Mouse (Mus musculus): Measurements from ENCODE around the gene Apoc4. TPM values are rescaled to one million over a fixed set of nuclear protein-coding genes. Genes with fewer than 3 reads are reported as not detected.

The Apoc4 gene
- total and polyA plus RNA-seq, 2 experiments: 2,845 to 3,664 TPM

- H3K36me3 ChIP-seq (ENCODE audit: control insufficient read depth, insufficient read depth, low read length): peaks cover 5% of the 10 kb centered on the region
- no peak overlapping the region for H3K4me3 ChIP-seq (ENCODE audit: insufficient read depth, low read depth, low read length)
- DNase-seq (ENCODE audit: extremely low read depth, low read depth, low spot score): no peak
- TF ChIP-seq POLR2A (IDR thresholded peaks at IDR 0.05; ENCODE audit: extremely low read depth, insufficient read depth, low read length) (no peak), CTCF (IDR thresholded peaks at IDR 0.05; ENCODE audit: low read depth, low read length) (no peak)
- no peaks in the 10 kb centered on the region for H3K27me3 ChIP-seq (ENCODE audit: control insufficient read depth, insufficient read depth, low read length)
- no peak overlapping the region for H3K9ac ChIP-seq (ENCODE audit: low read depth, low read length)
- H3K27ac ChIP-seq (replicated peaks; ENCODE audit: insufficient read depth, low read depth, low read length): no peak overlapping the region
- H3K79me2 ChIP-seq (ENCODE audit: control insufficient read depth, insufficient read depth, low read length): no peaks in the 10 kb centered on the region
- H3K4me1 ChIP-seq (ENCODE audit: control insufficient read depth, insufficient read depth, low read length): no peaks in the 10 kb centered on the region
Measured at GRCm38 (mm10) chr7:19632275-19632674, 49.0 kb downstream of the Apoc4 start.

- Histone ChIP-seq H3K4me1 (ENCODE audit: control insufficient read depth, insufficient read depth, low read length) (no peaks in the 10 kb centered on the region), H3K27me3 (ENCODE audit: control insufficient read depth, insufficient read depth, low read length) (no peaks in the 10 kb centered on the region), H3K36me3 (ENCODE audit: control insufficient read depth, insufficient read depth, low read length) (peaks cover 4% of the 10 kb centered on the region), H3K79me2 (ENCODE audit: control insufficient read depth, insufficient read depth, low read length) (no peaks in the 10 kb centered on the region), H3K9ac (ENCODE audit: low read depth, low read length) (peak within 1 kb of the TSS; percentile 82), H3K27ac (replicated peaks; ENCODE audit: insufficient read depth, low read depth, low read length) (peak within 1 kb of the TSS; percentile 46), H3K4me3 (ENCODE audit: insufficient read depth, low read depth, low read length) (peak within 1 kb of the TSS; percentile 68)
- peak; percentile 21 for DNase-seq (ENCODE audit: extremely low read depth, low read depth, low spot score)
- TF ChIP-seq CTCF (IDR thresholded peaks at IDR 0.05; ENCODE audit: low read depth, low read length) (no peak), POLR2A (IDR thresholded peaks at IDR 0.05; ENCODE audit: extremely low read depth, insufficient read depth, low read length) (no peak)
- 2% methylated on average over 40 of the region's 41 CpGs for WGBS
Measured at GRCm38 (mm10) chr7:19629361-19629734, 51.9 kb downstream of the Apoc4 start, which contains the start of gene Relb. Gene Relb, minus strand, starts transcription at chr7:19629438.

GRCm38 (mm10) chr7:19628536-19629360 lies 52.5 kb downstream of the Apoc4 start:
- Histone ChIP-seq H3K4me3 (ENCODE audit: insufficient read depth, low read depth, low read length) (peak overlapping the region; percentile 68), H3K79me2 (ENCODE audit: control insufficient read depth, insufficient read depth, low read length) (no peaks in the 10 kb centered on the region), H3K4me1 (ENCODE audit: control insufficient read depth, insufficient read depth, low read length) (no peaks in the 10 kb centered on the region), H3K9ac (ENCODE audit: low read depth, low read length) (peak overlapping the region; percentile 82), H3K27me3 (ENCODE audit: control insufficient read depth, insufficient read depth, low read length) (no peaks in the 10 kb centered on the region), H3K36me3 (ENCODE audit: control insufficient read depth, insufficient read depth, low read length) (no peaks in the 10 kb centered on the region), H3K27ac (replicated peaks; ENCODE audit: insufficient read depth, low read depth, low read length) (peak overlapping the region; percentile 46)
- peak; percentile 87 for DNase-seq (ENCODE audit: extremely low read depth, low read depth, low spot score)
- 2% methylated on average over 57 of the region's 57 CpGs for WGBS
- TF ChIP-seq CTCF (IDR thresholded peaks at IDR 0.05; ENCODE audit: low read depth, low read length) (no peak), POLR2A (IDR thresholded peaks at IDR 0.05; ENCODE audit: extremely low read depth, insufficient read depth, low read length) (no peak)

DNA sequence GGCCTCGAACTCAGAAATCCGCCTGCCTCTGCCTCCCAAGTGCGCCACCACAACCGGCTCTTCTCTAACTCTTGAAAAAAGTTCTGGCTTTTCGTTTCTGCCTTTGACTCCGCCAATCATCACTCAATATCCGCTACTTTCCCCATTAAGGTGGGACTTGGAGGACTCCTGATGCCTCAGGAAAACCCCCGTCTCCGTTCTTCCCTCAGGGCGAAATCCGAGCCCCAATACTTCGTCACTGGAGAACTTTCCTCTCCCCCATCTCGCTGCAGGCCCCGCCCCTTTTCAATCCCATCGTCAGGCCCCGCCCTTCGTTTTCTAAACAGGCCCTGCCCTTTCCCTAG lies 53.1 kb downstream of the Apoc4 start:
- TF ChIP-seq CTCF (IDR thresholded peaks at IDR 0.05; ENCODE audit: low read depth, low read length) (no peak), POLR2A (IDR thresholded peaks at IDR 0.05; ENCODE audit: extremely low read depth, insufficient read depth, low read length) (no peak)
- 19% methylated on average over 17 of the region's 17 CpGs for WGBS

More for the DNA sequence above, 53.1 kb downstream of the Apoc4 start:
- H3K27me3 ChIP-seq (ENCODE audit: control insufficient read depth, insufficient read depth, low read length): no peaks in the 10 kb centered on the region
- no peak for DNase-seq (ENCODE audit: extremely low read depth, low read depth, low spot score)
- no peak overlapping the region for H3K9ac ChIP-seq (ENCODE audit: low read depth, low read length)
- H3K27ac ChIP-seq (replicated peaks; ENCODE audit: insufficient read depth, low read depth, low read length): 0 out of 2 replicates have a peak overlapping the region, but pooled peaks have one; percentile 4
- no peaks in the 10 kb centered on the region for H3K36me3 ChIP-seq (ENCODE audit: control insufficient read depth, insufficient read depth, low read length)
- no peaks in the 10 kb centered on the region for H3K4me1 ChIP-seq (ENCODE audit: control insufficient read depth, insufficient read depth, low read length)
- H3K79me2 ChIP-seq (ENCODE audit: control insufficient read depth, insufficient read depth, low read length): no peaks in the 10 kb centered on the region
- H3K4me3 ChIP-seq (ENCODE audit: insufficient read depth, low read depth, low read length): peak overlapping the region; percentile 68

Other genes with a start within 250 kb of the Apoc4 start
- gene Mark4, start 222.7 kb downstream of the Apoc4 start, total RNA-seq (2014; rRNA removed): 1.8 and 2.8 TPM in 2 replicates
- gene Mark4, start 222.7 kb downstream of the Apoc4 start, polyA plus RNA-seq (2012; rRNA removed): 4.9 and 6.4 TPM in 2 replicates
- 2.1 and 2.2 TPM in 2 replicates for gene Exoc3l2, start 218.1 kb downstream of the Apoc4 start, total RNA-seq (2014; rRNA removed)
- gene Exoc3l2, start 218.1 kb downstream of the Apoc4 start, polyA plus RNA-seq (2012; rRNA removed): 5.1 and 5.8 TPM in 2 replicates
- 2.8 and 3.9 TPM in 2 replicates for gene Bloc1s3, start 173.1 kb downstream of the Apoc4 start, total RNA-seq (2014; rRNA removed)
- gene Bloc1s3, start 173.1 kb downstream of the Apoc4 start, polyA plus RNA-seq (2012; rRNA removed): 6.2 and 7.3 TPM in 2 replicates
- 19.9 and 25.5 TPM in 2 replicates for gene Trappc6a, start 173.1 kb downstream of the Apoc4 start, total RNA-seq (2014; rRNA removed)
- 58.0 and 58.2 TPM in 2 replicates for gene Trappc6a, start 173.1 kb downstream of the Apoc4 start, polyA plus RNA-seq (2012; rRNA removed)
- not detected in 2 replicates for gene Nkpd1, start 163.6 kb downstream of the Apoc4 start, total RNA-seq (2014; rRNA removed)
- not detected in 2 replicates for gene Nkpd1, start 163.6 kb downstream of the Apoc4 start, polyA plus RNA-seq (2012; rRNA removed)
- gene Ppp1r37, start 118.4 kb downstream of the Apoc4 start, total RNA-seq (2014; rRNA removed): 25.0 and 25.6 TPM in 2 replicates
- gene Ppp1r37, start 118.4 kb downstream of the Apoc4 start, polyA plus RNA-seq (2012; rRNA removed): 82.3 and 84.2 TPM in 2 replicates
- gene Zfp296, start 104.2 kb downstream of the Apoc4 start, total RNA-seq (2014; rRNA removed): 0.40 and 0.83 TPM in 2 replicates
- 0.93 and 1.3 TPM in 2 replicates for gene Zfp296, start 104.2 kb downstream of the Apoc4 start, polyA plus RNA-seq (2012; rRNA removed)
- gene Gemin7, start 103.9 kb downstream of the Apoc4 start, total RNA-seq (2014; rRNA removed): 31.2 and 40.1 TPM in 2 replicates
- 60.2 and 61.6 TPM in 2 replicates for gene Gemin7, start 103.9 kb downstream of the Apoc4 start, polyA plus RNA-seq (2012; rRNA removed)
- gene Clasrp, start 77.0 kb downstream of the Apoc4 start, total RNA-seq (2014; rRNA removed): 4.9 and 5.3 TPM in 2 replicates
- gene Clasrp, start 77.0 kb downstream of the Apoc4 start, polyA plus RNA-seq (2012; rRNA removed): 18.0 and 24.8 TPM in 2 replicates
- gene Relb, start 52.0 kb downstream of the Apoc4 start, total RNA-seq (2014; rRNA removed): 1.3 and 2.3 TPM in 2 replicates
- gene Relb, start 52.0 kb downstream of the Apoc4 start, polyA plus RNA-seq (2012; rRNA removed): 1.5 and 3.3 TPM in 2 replicates
- 49.8 and 77.8 TPM in 2 replicates for gene Clptm1, start 16.4 kb downstream of the Apoc4 start, total RNA-seq (2014; rRNA removed)
- 67.3 and 79.9 TPM in 2 replicates for gene Clptm1, start 16.4 kb downstream of the Apoc4 start, polyA plus RNA-seq (2012; rRNA removed)
- gene Apoc2, start 3.5 kb downstream of the Apoc4 start, total RNA-seq (2014; rRNA removed): 283 and 389 TPM in 2 replicates
- gene Apoc2, start 3.5 kb downstream of the Apoc4 start, polyA plus RNA-seq (2012; rRNA removed): 221 and 425 TPM in 2 replicates
- 38.2 and 45.8 TPM in 2 replicates for gene Gm44805, start 56 bp downstream of the Apoc4 start, total RNA-seq (2014; rRNA removed)
- 86.3 and 159 TPM in 2 replicates for gene Gm44805, start 56 bp downstream of the Apoc4 start, polyA plus RNA-seq (2012; rRNA removed)
- 7,017 and 7,765 TPM in 2 replicates for gene Apoc1, start 11.2 kb upstream of the Apoc4 start, total RNA-seq (2014; rRNA removed)
- gene Apoc1, start 11.2 kb upstream of the Apoc4 start, polyA plus RNA-seq (2012; rRNA removed): 5,801 and 8,240 TPM in 2 replicates
- 23,407 and 25,019 TPM in 2 replicates for gene Apoe, start 17.7 kb upstream of the Apoc4 start, total RNA-seq (2014; rRNA removed)
- 39,394 and 43,401 TPM in 2 replicates for gene Apoe, start 17.7 kb upstream of the Apoc4 start, polyA plus RNA-seq (2012; rRNA removed)
- 22.3 and 26.9 TPM in 2 replicates for gene Tomm40, start 34.0 kb upstream of the Apoc4 start, total RNA-seq (2014; rRNA removed)
- gene Tomm40, start 34.0 kb upstream of the Apoc4 start, polyA plus RNA-seq (2012; rRNA removed): 48.7 and 56.2 TPM in 2 replicates
- gene Nectin2, start 69.0 kb upstream of the Apoc4 start, total RNA-seq (2014; rRNA removed): 17.8 and 18.9 TPM in 2 replicates
- gene Nectin2, start 69.0 kb upstream of the Apoc4 start, polyA plus RNA-seq (2012; rRNA removed): 57.4 and 68.7 TPM in 2 replicates
- 2.3 and 2.5 TPM in 2 replicates for gene Bcam, start 89.5 kb upstream of the Apoc4 start, total RNA-seq (2014; rRNA removed)
- gene Bcam, start 89.5 kb upstream of the Apoc4 start, polyA plus RNA-seq (2012; rRNA removed): 4.8 and 5.4 TPM in 2 replicates
- gene Cblc, start 115.3 kb upstream of the Apoc4 start, total RNA-seq (2014; rRNA removed): 17.4 and 17.8 TPM in 2 replicates
- gene Cblc, start 115.3 kb upstream of the Apoc4 start, polyA plus RNA-seq (2012; rRNA removed): 23.0 and 23.5 TPM in 2 replicates
- gene Bcl3, start 141.3 kb upstream of the Apoc4 start, total RNA-seq (2014; rRNA removed): 3.0 and 7.4 TPM in 2 replicates
- gene Bcl3, start 141.3 kb upstream of the Apoc4 start, polyA plus RNA-seq (2012; rRNA removed): 72.8 and 76.8 TPM in 2 replicates
- not detected in 2 replicates for gene Gm19345, start 170.5 kb upstream of the Apoc4 start, total RNA-seq (2014; rRNA removed)
- 0.11 TPM in 1 of 2 replicates, not detected in the other for gene Gm19345, start 170.5 kb upstream of the Apoc4 start, polyA plus RNA-seq (2012; rRNA removed)
- gene Ceacam16, start 179.8 kb upstream of the Apoc4 start, total RNA-seq (2014; rRNA removed): 0.09 and 0.34 TPM in 2 replicates
- gene Ceacam16, start 179.8 kb upstream of the Apoc4 start, polyA plus RNA-seq (2012; rRNA removed): 0.09 and 0.11 TPM in 2 replicates
- gene Ceacam19, start 206.5 kb upstream of the Apoc4 start, total RNA-seq (2014; rRNA removed): not detected in 2 replicates
- gene Ceacam19, start 206.5 kb upstream of the Apoc4 start, polyA plus RNA-seq (2012; rRNA removed): not detected in 2 replicates
- gene Pvr, start 239.7 kb upstream of the Apoc4 start, total RNA-seq (2014; rRNA removed): 5.1 and 7.6 TPM in 2 replicates
- 3.4 and 6.8 TPM in 2 replicates for gene Pvr, start 239.7 kb upstream of the Apoc4 start, polyA plus RNA-seq (2012; rRNA removed)